Mouse (Mus musculus) G1E (cell line): ENCODE results near the gene Tex38.

ENCODE experiments used
- CTCF ChIP-seq: IDR thresholded peaks from 2 replicates; pipeline ENCODE4 v1.5.1; 2012; ENCODE audit warnings: low read depth, low read length, inconsistent platforms, mixed read lengths
- GATA1 ChIP-seq: IDR thresholded peaks from 2 replicates; pipeline ENCODE4 v1.6.1; 2012; ENCODE audit warnings: borderline replicate concordance, low read length, inconsistent platforms, mixed read lengths
- POLR2AphosphoS5 ChIP-seq: IDR thresholded peaks from 2 replicates; pipeline ENCODE4 v1.6.1; 2012; ENCODE audit warnings: low read depth, low read length, inconsistent platforms; ENCODE audit not compliant: insufficient replicate concordance
- TAL1 ChIP-seq: conservative IDR thresholded peaks from 2 replicates; pipeline ENCODE4 v1.6.1; 2012; ENCODE audit warnings: low read depth, low read length, inconsistent platforms, mixed read lengths

DNA sequence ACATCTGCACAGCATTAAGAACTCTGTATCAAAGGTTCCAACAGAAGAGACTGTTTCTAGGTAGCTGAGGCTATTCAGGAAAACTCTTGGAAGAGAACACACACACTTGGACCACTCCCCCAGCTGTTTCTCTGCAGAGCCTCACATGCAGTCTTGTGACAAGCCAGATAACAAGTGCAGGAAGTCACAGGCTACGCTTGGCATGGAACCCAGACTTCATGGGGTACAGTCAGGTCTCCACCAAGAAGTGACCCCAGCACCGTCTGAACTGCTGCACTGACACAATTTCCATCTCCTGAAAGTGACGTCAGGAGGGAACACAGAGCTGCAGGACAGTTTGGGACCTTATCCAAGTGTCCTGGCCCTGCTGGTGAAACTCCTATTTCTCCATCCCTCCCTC is 41.1 kb upstream of the Tex38 start:
- TF ChIP-seq CTCF = no peak
- TF ChIP-seq GATA1 = no peak
- no peak for TF ChIP-seq POLR2AphosphoS5
- TF ChIP-seq TAL1 = no peak
